Mouse (Mus musculus): Measurements from ENCODE around the gene Jam2.

- no peak for TF ChIP-seq POLR2A (IDR thresholded peaks at IDR 0.05; ENCODE audit: borderline replicate concordance, extremely low read depth, low read depth, low read length)
- TF ChIP-seq CTCF (IDR thresholded peaks at IDR 0.05; ENCODE audit: insufficient read depth, low read length), result no peak
Observed at GRCm38 (mm10) chr16:84804866-84805265, 30.9 kb downstream of the Jam2 start.

Measured in lung, adult 2 months (tissue).